ENCODE assay signal across 10 mouse cellular contexts in the genomic region with DNA sequence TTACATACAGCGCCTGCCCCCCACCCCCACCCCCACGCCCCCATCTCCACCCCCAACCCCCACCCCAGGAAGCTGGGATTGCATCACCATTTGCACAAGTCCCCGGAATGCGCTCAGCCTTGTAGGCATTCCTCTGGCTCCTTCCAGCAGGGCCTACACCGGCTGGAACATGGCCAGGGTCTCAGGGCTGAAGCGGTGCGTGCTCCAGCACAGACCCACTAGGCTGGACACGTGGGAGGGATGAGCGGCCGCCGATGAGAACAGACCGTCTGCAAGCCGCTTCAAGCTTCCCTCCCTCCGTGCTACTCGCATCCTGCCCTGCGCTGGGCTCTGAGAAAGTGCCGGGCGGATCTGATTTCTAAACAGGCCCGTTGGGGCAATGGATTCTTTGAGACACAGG. TPM values are rescaled to one million over a fixed set of nuclear protein-coding genes. Genes with fewer than 3 reads are reported as not detected.
DNase-seq lines count a peak whose midpoint lies in the region; ATAC-seq lines count a peak whose summit lies in the region.
"Had no signal": no experiment of that assay in that cellular context is flagged by ENCODE, and none has a peak within 500 bp of the region (broad histone marks: within the 10 kb centered on the region; RNA-seq: fewer than 3 reads in every experiment).

No protein-coding gene starts in this region.

- H3K27ac ChIP-seq in embryonic facial prominence, embryonic 10.5 days (replicated peaks), result peak overlapping the region; percentile 76
- H3K27ac ChIP-seq in heart, embryonic 12.5 days (ENCODE audit: poor library complexity, severe bottlenecking), result no peak overlapping the region
- H3K27ac ChIP-seq in kidney, embryonic 14.5 days (ENCODE audit: low read depth, low read length), result no peak overlapping the region
- 0 out of 2 replicates have a peak overlapping the region, but pooled peaks have one; percentile 10 for H3K27ac ChIP-seq in lung, embryonic 16.5 days (ENCODE audit: low read length)

- peak; percentile 35 to 52 for DNase-seq in layer of hippocampus, postnatal 10 days (ENCODE audit: low spot score in 2 of 2)
- DNase-seq in layer of hippocampus, postnatal 36 days, result no peak
- peak; percentile 71 for DNase-seq in embryonic facial prominence, embryonic 10.5 days (ENCODE audit: low spot score)
- DNase-seq in ovary, postnatal 14 days (ENCODE audit: low spot score), result peak; percentile 58
- DNase-seq in spleen, postnatal 4 days (ENCODE audit: low spot score in 2 of 2), result no peak

- peaks cover 24% of the 10 kb centered on the region for H3K4me1 ChIP-seq in embryonic facial prominence, embryonic 10.5 days
- peaks cover 26% of the 10 kb centered on the region for H3K4me1 ChIP-seq in heart, embryonic 12.5 days (replicated peaks)
- H3K4me1 ChIP-seq in kidney, embryonic 14.5 days (ENCODE audit: control insufficient read depth, insufficient read depth, low read length), result no peaks in the 10 kb centered on the region; the same call in 1 of the 2 replicates
- H3K4me1 ChIP-seq in lung, embryonic 16.5 days (replicated peaks; ENCODE audit: control insufficient read depth, insufficient read depth, low read length), result peaks cover 11% of the 10 kb centered on the region

- H3K9ac ChIP-seq in heart, embryonic 12.5 days, result 0 out of 2 replicates have a peak overlapping the region, but pooled peaks have one; percentile 0
- H3K9ac ChIP-seq in kidney, embryonic 14.5 days (ENCODE audit: low read depth, low read length), result peak overlapping the region; percentile 34; the same call in 1 of the 2 replicates
- H3K9ac ChIP-seq in lung, embryonic 16.5 days (ENCODE audit: low read length), result peak overlapping the region; percentile 48; the same call in 1 of the 2 replicates

- peak; percentile 83 for ATAC-seq in heart, embryonic 12.5 days (ENCODE audit: insufficient number of reproducible peaks, low FRiP score)
- peak; percentile 87 for ATAC-seq in kidney, embryonic 14.5 days (ENCODE audit: low FRiP score, low TSS enrichment)
- ATAC-seq in lung, embryonic 16.5 days (ENCODE audit: low read depth), result peak; percentile 93

- peak overlapping the region; percentile 51 for H3K4me2 ChIP-seq in heart, embryonic 12.5 days
- H3K4me2 ChIP-seq in kidney, embryonic 14.5 days (replicated peaks; ENCODE audit: low read depth, low read length), result peak overlapping the region; percentile 34
- H3K4me2 ChIP-seq in lung, embryonic 16.5 days (ENCODE audit: low read depth, low read length), result peak overlapping the region; percentile 55

- H3K36me3 ChIP-seq in embryonic facial prominence, embryonic 10.5 days (replicated peaks), result peaks cover 5% of the 10 kb centered on the region; the same call in 1 of the 2 replicates
- peaks cover 4% of the 10 kb centered on the region for H3K36me3 ChIP-seq in heart, embryonic 12.5 days
- H3K36me3 ChIP-seq in kidney, embryonic 14.5 days (ENCODE audit: control insufficient read depth, insufficient read depth, low read length), result no peaks in the 10 kb centered on the region
- H3K36me3 ChIP-seq in lung, embryonic 16.5 days (ENCODE audit: control insufficient read depth, insufficient read depth, low read length), result no peaks in the 10 kb centered on the region

- no peaks in the 10 kb centered on the region for H3K9me3 ChIP-seq in embryonic facial prominence, embryonic 10.5 days
- peaks cover 4% of the 10 kb centered on the region; the same call in 1 of the 2 replicates for H3K9me3 ChIP-seq in heart, embryonic 12.5 days (replicated peaks)
- H3K9me3 ChIP-seq in kidney, embryonic 14.5 days (ENCODE audit: control insufficient read depth, low read length), result no peaks in the 10 kb centered on the region
- H3K9me3 ChIP-seq in lung, embryonic 16.5 days (ENCODE audit: control insufficient read depth, low read length), result no peaks in the 10 kb centered on the region; the same call in 1 of the 2 replicates

- H3K27me3 ChIP-seq in embryonic facial prominence, embryonic 10.5 days (replicated peaks; ENCODE audit: low read depth, poor library complexity, severe bottlenecking), result peaks cover 54% of the 10 kb centered on the region
- H3K27me3 ChIP-seq in heart, embryonic 12.5 days (replicated peaks), result peaks cover 27% of the 10 kb centered on the region
- no peaks in the 10 kb centered on the region for H3K27me3 ChIP-seq in kidney, embryonic 14.5 days (ENCODE audit: control insufficient read depth, insufficient read depth, low read length)
- H3K27me3 ChIP-seq in lung, embryonic 16.5 days (ENCODE audit: control insufficient read depth, insufficient read depth, low read depth, low read length), result no peaks in the 10 kb centered on the region; the same call in 1 of the 2 replicates
- H3K27me3 ChIP-seq: CH12.LX had no signal

- H3K4me3 ChIP-seq in embryonic facial prominence, embryonic 10.5 days, result peak overlapping the region; percentile 48
- peak overlapping the region; percentile 21 for H3K4me3 ChIP-seq in heart, embryonic 12.5 days
- H3K4me3 ChIP-seq in kidney, embryonic 14.5 days (ENCODE audit: low read length), result no peak overlapping the region; the same call in 1 of the 2 replicates
- peak overlapping the region; percentile 24 for H3K4me3 ChIP-seq in lung, embryonic 16.5 days (ENCODE audit: low read length)

- under 1% methylated on average over 19 of the region's 19 CpGs for WGBS in embryonic facial prominence, embryonic 10.5 days
- under 1% methylated on average over 18 of the region's 19 CpGs for WGBS in heart, embryonic 12.5 days
- 3% methylated on average over 19 of the region's 19 CpGs for WGBS in kidney, embryonic 14.5 days
- whole genome bisulfite sequencing in lung, embryonic 16.5 days, result 2% methylated on average over 19 of the region's 19 CpGs

RNA-seq across cellular contexts. Expression of gene Trmo, which starts 18.2 kb away (rescaled TPM):
- 1 to 10 TPM; 4.9 to 5.5 TPM for total RNA-seq in layer of hippocampus, postnatal 10 days (2021)
- total RNA-seq in layer of hippocampus, postnatal 36 days (2021), result 1 to 10 TPM; 4.5 to 5.0 TPM
- 12.3 and 12.7 TPM in 2 replicates for polyA plus RNA-seq in embryonic facial prominence, embryonic 10.5 days (2016; fragmentation: Nextera tagmentation; extraction: Ambion mirVana)
- polyA plus RNA-seq in heart, embryonic 12.5 days (2016; fragmentation: Nextera tagmentation; extraction: Ambion mirVana), result 8.3 and 8.7 TPM in 2 replicates
- polyA plus RNA-seq in kidney, embryonic 14.5 days (2014; fragmentation: Nextera tagmentation; extraction: Ambion mirVana), result 10.8 and 13.2 TPM in 2 replicates
- polyA plus RNA-seq in lung, embryonic 16.5 days (2015; fragmentation: Nextera tagmentation; extraction: Ambion mirVana), result 10.8 and 12.2 TPM in 2 replicates

RNA-seq across cellular contexts. Expression of gene Foxe1, which starts 27.6 kb away (rescaled TPM):
- total RNA-seq in layer of hippocampus, postnatal 10 days (2021), result not detected
- not detected for total RNA-seq in layer of hippocampus, postnatal 36 days (2021)
- polyA plus RNA-seq in embryonic facial prominence, embryonic 10.5 days (2016; fragmentation: Nextera tagmentation; extraction: Ambion mirVana), result 1.7 and 2.3 TPM in 2 replicates
- polyA plus RNA-seq in heart, embryonic 12.5 days (2016; fragmentation: Nextera tagmentation; extraction: Ambion mirVana), result not detected in 2 replicates
- not detected in 2 replicates for polyA plus RNA-seq in kidney, embryonic 14.5 days (2014; fragmentation: Nextera tagmentation; extraction: Ambion mirVana)
- not detected in 2 replicates for polyA plus RNA-seq in lung, embryonic 16.5 days (2015; fragmentation: Nextera tagmentation; extraction: Ambion mirVana)
- total RNA-seq: CH12.LX; hematopoietic stem cell, adult 5-6 weeks had no signal

RNA-seq across cellular contexts. Expression of gene Hemgn, which starts 42.3 kb away (rescaled TPM):
- not detected for total RNA-seq in layer of hippocampus, postnatal 10 days (2021)
- total RNA-seq in layer of hippocampus, postnatal 36 days (2021), result not detected
- polyA plus RNA-seq in embryonic facial prominence, embryonic 10.5 days (2016; fragmentation: Nextera tagmentation; extraction: Ambion mirVana), result 9.9 and 13.6 TPM in 2 replicates
- polyA plus RNA-seq in heart, embryonic 12.5 days (2016; fragmentation: Nextera tagmentation; extraction: Ambion mirVana), result 9.7 and 12.4 TPM in 2 replicates
- 0.57 and 0.73 TPM in 2 replicates for polyA plus RNA-seq in kidney, embryonic 14.5 days (2014; fragmentation: Nextera tagmentation; extraction: Ambion mirVana)
- 1.1 and 4.3 TPM in 2 replicates for polyA plus RNA-seq in lung, embryonic 16.5 days (2015; fragmentation: Nextera tagmentation; extraction: Ambion mirVana)
- total RNA-seq: CH12.LX had no signal

Comparison
In these comparisons a context has a peak if more than half of its experiments do, and no peak if none do; other contexts are left out.
1. DNase-seq: peak in layer of hippocampus, postnatal 10 days (2 of 2), embryonic facial prominence, embryonic 10.5 days (single experiment) and ovary, postnatal 14 days (single experiment); none in layer of hippocampus, postnatal 36 days (0 of 2) and spleen, postnatal 4 days (0 of 2).
2. H3K27ac ChIP-seq: peak in embryonic facial prominence, embryonic 10.5 days (single experiment) and lung, embryonic 16.5 days (single experiment); none in heart, embryonic 12.5 days (single experiment) and kidney, embryonic 14.5 days (single experiment).
3. Peak in every context shown above with its lines, with median percentiles within 50 percentile points of each other: ATAC-seq, H3K4me2 ChIP-seq and H3K9ac ChIP-seq.